Mouse (Mus musculus) intestine, embryonic 15.5 days (tissue): Measurements from ENCODE around the gene Ggct. TPM values are rescaled to one million over a fixed set of nuclear protein-coding genes. Genes with fewer than 3 reads are reported as not detected.

ENCODE experiments used
- ATAC-seq: fragments of 200-750 bp; cut with Nextera tagmentation; 2 replicates; pipeline ENCODE4 v1.8.0; 2017; ENCODE audit warnings: moderate TSS enrichment, moderate library complexity
- H3K27ac ChIP-seq: fragments of 300-500 bp; sonication (generic); 2 replicates; pipeline ENCODE4 v1.5.1; 2015; ENCODE audit warnings: mild to moderate bottlenecking, inconsistent platforms
- H3K27me3 ChIP-seq: fragments of 300-500 bp; sonication (generic); replicated peaks from 2 replicates; pipeline ENCODE4 v1.6.1; 2015; ENCODE audit warnings: inconsistent platforms
- H3K36me3 ChIP-seq: fragments of 300-500 bp; sonication (generic); 2 replicates; pipeline ENCODE4 v1.6.1; 2015; ENCODE audit warnings: inconsistent platforms
- H3K4me1 ChIP-seq: fragments of 300-500 bp; sonication (generic); replicated peaks from 2 replicates; pipeline ENCODE4 v1.6.1; 2015; ENCODE audit warnings: inconsistent platforms
- H3K4me2 ChIP-seq: fragments of 300-500 bp; sonication (generic); replicated peaks from 2 replicates; pipeline ENCODE4 v1.6.1; 2015; ENCODE audit warnings: mild to moderate bottlenecking, inconsistent platforms
- H3K4me3 ChIP-seq: fragments of 300-500 bp; sonication (generic); replicated peaks from 2 replicates; pipeline ENCODE4 v1.5.1; 2015; ENCODE audit warnings: inconsistent platforms
- H3K9ac ChIP-seq: fragments of 300-500 bp; sonication (generic); 2 replicates; pipeline ENCODE4 v1.6.1; 2015; ENCODE audit warnings: inconsistent platforms
- H3K9me3 ChIP-seq: fragments of 300-500 bp; sonication (generic); 2 replicates; pipeline ENCODE4 v1.6.1; 2016; ENCODE audit warnings: inconsistent platforms
- WGBS: fragments of 180-500 bp; shearing (Covaris S2); methylation state at CpG from one replicate; pipeline ENCODE4 v1.1.7; 2015; 5-methylcytosine and 5-hydroxymethylcytosine counted together
- polyA plus RNA-seq: library from polyadenylated mRNA; unstranded; fragments of >200 nt; fragmentation: Nextera tagmentation; extraction: Ambion mirVana; gene quantifications from 2 replicates; pipeline ENCODE4 v1.2.1, GENCODE M21; 2015

Gene Ggct
- polyA plus RNA-seq, 1 experiment from 2014 or later = 10.7 TPM

DNA sequence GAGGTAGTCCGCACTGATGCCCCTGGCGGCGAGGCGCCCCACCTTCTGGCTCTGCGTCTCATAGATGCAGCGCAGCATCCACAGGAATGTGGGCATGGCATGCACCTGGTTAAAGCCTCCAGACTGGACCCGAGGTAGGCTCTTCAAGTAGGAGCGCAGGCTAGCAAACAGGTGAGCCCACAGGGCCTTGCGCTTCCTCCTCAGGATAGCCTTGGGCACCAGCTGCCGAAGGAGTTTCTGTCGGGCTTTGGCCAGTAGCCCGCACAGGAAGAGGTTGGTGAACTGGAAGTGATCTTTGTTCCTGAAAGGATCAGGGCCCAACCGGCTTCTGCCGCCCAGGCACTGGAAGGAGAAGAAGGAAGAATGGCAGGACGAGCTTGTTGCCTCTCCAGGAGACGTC, 49.5 kb downstream of the Ggct start:
- no peak for ATAC-seq
- H3K27ac ChIP-seq = no peak overlapping the region
- 0 out of 2 replicates have a peak, but pooled peaks cover 5% of the 10 kb centered on the region for H3K4me1 ChIP-seq
- WGBS = 81% methylated on average over 16 of the region's 16 CpGs
- H3K9ac ChIP-seq = no peak overlapping the region
- no peaks in the 10 kb centered on the region for H3K9me3 ChIP-seq
- no peak overlapping the region for H3K4me2 ChIP-seq
- peaks cover 14% of the 10 kb centered on the region; the same call in 1 of the 2 replicates for H3K27me3 ChIP-seq
- 0 out of 2 replicates have a peak, but pooled peaks cover 4% of the 10 kb centered on the region for H3K36me3 ChIP-seq
- no peak overlapping the region for H3K4me3 ChIP-seq

DNA sequence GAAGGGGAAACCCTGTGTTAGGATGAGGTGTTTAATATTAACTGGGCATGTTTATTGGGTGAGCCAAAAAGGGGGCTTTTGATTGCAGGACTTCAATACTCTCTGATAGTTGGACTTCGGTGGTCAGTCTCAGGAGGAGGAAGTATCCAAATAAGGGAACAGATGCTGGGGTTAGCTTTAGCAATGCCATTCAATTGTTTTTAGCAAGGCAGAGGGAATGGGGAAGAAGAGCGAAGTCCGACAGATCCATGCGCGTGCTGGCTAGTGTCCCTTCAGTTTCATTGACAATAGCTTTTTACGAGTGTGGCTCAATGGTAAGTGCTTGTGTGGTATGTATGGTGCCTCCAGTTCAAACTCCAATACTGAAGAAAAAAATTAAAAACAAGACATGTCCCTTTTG, 51.6 kb downstream of the Ggct start:
- no peaks in the 10 kb centered on the region for H3K9me3 ChIP-seq
- ATAC-seq = no peak
- H3K36me3 ChIP-seq = 0 out of 2 replicates have a peak, but pooled peaks cover 4% of the 10 kb centered on the region
- peaks cover 14% of the 10 kb centered on the region; the same call in 1 of the 2 replicates for H3K27me3 ChIP-seq
- no peak overlapping the region for H3K4me2 ChIP-seq
- no peak overlapping the region for H3K4me3 ChIP-seq
- H3K27ac ChIP-seq = no peak overlapping the region
- 91% methylated on average over 6 of the region's 6 CpGs for WGBS
- H3K4me1 ChIP-seq = 0 out of 2 replicates have a peak, but pooled peaks cover 5% of the 10 kb centered on the region
- no peak overlapping the region for H3K9ac ChIP-seq

DNA sequence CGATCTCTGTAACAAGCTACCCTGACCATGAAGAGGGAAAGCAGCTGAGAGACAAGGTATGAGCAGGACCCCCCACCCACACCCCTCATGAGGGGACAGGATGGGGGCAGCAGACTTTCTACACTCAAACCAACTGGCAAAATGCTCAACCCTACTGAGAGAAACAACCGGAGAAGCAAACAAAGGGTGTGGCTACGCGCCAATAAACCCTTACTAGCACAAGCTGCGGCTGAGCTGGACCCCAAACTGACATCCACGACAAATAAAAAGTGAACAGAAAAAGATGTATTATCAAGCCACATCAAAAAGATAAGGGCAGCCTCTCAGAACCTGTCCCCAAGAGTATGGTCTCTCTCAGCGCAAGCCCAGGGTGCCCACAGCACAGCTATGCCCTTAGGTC, 52.6 kb downstream of the Ggct start:
- Histone ChIP-seq H3K4me1 (0 out of 2 replicates have a peak, but pooled peaks cover 5% of the 10 kb centered on the region), H3K36me3 (0 out of 2 replicates have a peak, but pooled peaks cover 4% of the 10 kb centered on the region), H3K9ac (no peak overlapping the region), H3K9me3 (no peaks in the 10 kb centered on the region), H3K4me3 (no peak overlapping the region), H3K27ac (no peak overlapping the region), H3K4me2 (no peak overlapping the region), H3K27me3 (peaks cover 14% of the 10 kb centered on the region; the same call in 1 of the 2 replicates)
- ATAC-seq = no peak
- 69% methylated on average over 7 of the region's 7 CpGs for WGBS

DNA sequence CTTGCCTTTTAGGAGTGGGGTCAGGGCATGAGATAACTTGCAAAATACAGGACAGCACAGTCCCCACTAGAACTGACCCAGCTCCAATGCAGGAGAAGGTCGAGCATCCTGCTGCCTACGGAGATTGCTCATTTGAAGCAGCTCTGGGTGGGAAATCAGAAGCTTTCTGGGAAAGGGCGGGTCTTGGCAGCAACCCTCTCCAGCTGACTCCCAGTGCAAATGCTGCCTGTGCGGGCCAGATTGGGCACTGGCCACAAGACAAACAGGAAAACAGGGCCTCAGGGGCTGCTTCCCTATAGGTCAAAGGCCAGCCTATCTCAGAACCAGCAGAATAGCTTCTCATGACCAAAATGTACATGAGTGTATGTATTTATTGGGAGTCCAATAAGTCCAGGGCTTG, 53.1 kb downstream of the Ggct start:
- Histone ChIP-seq H3K4me1 (0 out of 2 replicates have a peak, but pooled peaks cover 5% of the 10 kb centered on the region), H3K4me2 (no peak overlapping the region), H3K27me3 (peaks cover 14% of the 10 kb centered on the region; the same call in 1 of the 2 replicates), H3K9ac (no peak overlapping the region), H3K27ac (no peak overlapping the region), H3K4me3 (no peak overlapping the region), H3K36me3 (0 out of 2 replicates have a peak, but pooled peaks cover 4% of the 10 kb centered on the region), H3K9me3 (no peaks in the 10 kb centered on the region)
- 74% methylated on average over 4 of the region's 4 CpGs for WGBS
- no peak for ATAC-seq

DNA sequence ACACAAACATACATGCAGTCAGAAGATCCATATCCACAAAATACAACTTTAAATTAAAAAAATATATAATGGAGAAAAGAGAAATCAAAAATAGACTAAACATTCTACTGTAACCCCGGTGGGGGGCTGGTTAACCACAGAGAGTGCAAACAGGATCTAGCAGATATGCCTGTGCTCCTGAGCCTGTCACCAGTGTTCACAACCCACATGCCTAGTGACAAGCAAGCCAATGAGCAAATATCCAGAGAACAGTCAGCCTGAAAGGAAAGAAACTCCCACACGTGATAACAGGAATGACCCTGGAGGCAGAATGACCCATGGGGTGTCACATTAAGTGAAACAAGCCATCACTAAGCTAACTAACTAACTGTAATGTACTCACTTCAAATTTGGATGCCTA, 56.3 kb downstream of the Ggct start:
- H3K27me3 ChIP-seq = no peaks in the 10 kb centered on the region
- H3K4me3 ChIP-seq = no peak overlapping the region
- WGBS = 70% methylated on average over 2 of the region's 2 CpGs
- no peak overlapping the region for H3K27ac ChIP-seq
- no peaks in the 10 kb centered on the region for H3K36me3 ChIP-seq
- H3K4me2 ChIP-seq = no peak overlapping the region
- no peaks in the 10 kb centered on the region for H3K9me3 ChIP-seq
- H3K4me1 ChIP-seq = 0 out of 2 replicates have a peak, but pooled peaks cover 5% of the 10 kb centered on the region
- ATAC-seq = no peak
- H3K9ac ChIP-seq = no peak overlapping the region

DNA sequence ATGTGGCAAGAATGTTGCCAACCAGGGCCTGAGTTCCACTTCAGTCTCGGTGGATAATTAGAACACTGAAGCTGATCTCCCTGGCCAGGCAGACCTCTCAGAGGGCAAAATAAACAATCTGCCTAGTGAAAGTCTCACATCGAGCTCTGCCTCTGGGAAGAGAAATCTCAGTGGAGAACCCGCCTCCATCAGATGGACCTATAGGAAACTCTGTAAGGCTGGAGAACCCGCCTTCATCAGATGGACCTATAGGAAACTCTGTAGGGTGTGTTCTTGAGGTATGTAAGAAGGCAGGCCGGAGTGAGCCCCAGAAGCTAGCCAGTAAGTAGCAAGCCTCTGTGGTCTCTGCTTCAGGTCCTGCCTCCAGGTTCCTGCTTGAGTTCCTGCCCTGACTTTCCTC, 57.8 kb downstream of the Ggct start:
- no peaks in the 10 kb centered on the region for H3K36me3 ChIP-seq
- no peaks in the 10 kb centered on the region for H3K9me3 ChIP-seq
- H3K4me1 ChIP-seq = 0 out of 2 replicates have a peak, but pooled peaks cover 1% of the 10 kb centered on the region
- no peak overlapping the region for H3K27ac ChIP-seq
- H3K9ac ChIP-seq = no peak overlapping the region
- ATAC-seq = no peak
- WGBS = 73% methylated on average over 5 of the region's 5 CpGs
- no peak overlapping the region for H3K4me2 ChIP-seq
- no peaks in the 10 kb centered on the region for H3K27me3 ChIP-seq
- H3K4me3 ChIP-seq = no peak overlapping the region

DNA sequence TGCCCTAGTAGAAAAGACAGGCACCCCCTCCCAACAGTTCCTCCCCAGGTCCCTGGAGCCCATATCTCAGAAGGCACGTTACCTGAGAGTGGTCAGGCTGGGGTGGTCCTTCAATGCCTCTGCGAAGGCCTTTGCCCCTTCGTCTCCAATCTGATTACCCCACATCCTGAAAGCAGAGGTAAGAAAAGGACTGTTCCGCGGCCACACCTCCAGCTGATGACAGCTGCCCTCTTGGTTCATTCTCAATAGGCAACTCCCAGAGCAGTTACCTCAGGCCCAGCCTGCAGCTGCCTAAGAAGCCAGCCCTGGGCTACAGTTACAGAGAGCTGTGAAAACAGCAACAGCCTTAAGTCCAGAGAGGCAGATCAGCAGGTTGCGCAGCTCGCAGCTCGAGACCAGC, 58.4 kb downstream of the Ggct start:
- H3K27me3 ChIP-seq = no peaks in the 10 kb centered on the region
- no peak overlapping the region for H3K9ac ChIP-seq
- no peaks in the 10 kb centered on the region for H3K9me3 ChIP-seq
- H3K36me3 ChIP-seq = no peaks in the 10 kb centered on the region
- no peak overlapping the region for H3K27ac ChIP-seq
- ATAC-seq = no peak
- WGBS = 97% methylated on average over 8 of the region's 8 CpGs
- no peaks in the 10 kb centered on the region for H3K4me1 ChIP-seq
- no peak overlapping the region for H3K4me2 ChIP-seq
- no peak overlapping the region for H3K4me3 ChIP-seq

DNA sequence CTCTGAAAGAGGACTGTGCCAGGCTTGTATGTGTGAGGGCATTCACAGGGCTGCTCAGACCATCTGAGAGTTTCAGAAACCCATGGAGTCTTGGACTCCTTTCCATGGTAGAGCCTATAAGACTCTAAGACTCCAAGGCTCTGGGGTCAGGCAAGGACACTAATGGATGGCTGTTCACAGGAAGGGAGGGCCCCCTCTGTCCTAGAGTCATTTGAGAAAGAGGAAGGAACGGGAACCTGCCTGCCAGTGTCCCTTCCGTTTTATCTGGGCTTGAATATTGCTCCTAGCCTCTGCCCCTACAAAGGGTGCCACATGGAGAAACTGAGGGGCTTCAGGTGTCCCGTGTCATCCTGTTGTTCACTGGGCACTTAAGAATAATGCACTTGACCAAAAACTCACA, 58.9 kb downstream of the Ggct start:
- WGBS = 79% methylated on average over 3 of the region's 3 CpGs
- Histone ChIP-seq H3K4me2 (no peak overlapping the region), H3K27me3 (no peaks in the 10 kb centered on the region), H3K9ac (no peak overlapping the region), H3K27ac (no peak overlapping the region), H3K36me3 (no peaks in the 10 kb centered on the region), H3K4me3 (no peak overlapping the region), H3K9me3 (no peaks in the 10 kb centered on the region), H3K4me1 (no peaks in the 10 kb centered on the region)
- no peak for ATAC-seq

DNA sequence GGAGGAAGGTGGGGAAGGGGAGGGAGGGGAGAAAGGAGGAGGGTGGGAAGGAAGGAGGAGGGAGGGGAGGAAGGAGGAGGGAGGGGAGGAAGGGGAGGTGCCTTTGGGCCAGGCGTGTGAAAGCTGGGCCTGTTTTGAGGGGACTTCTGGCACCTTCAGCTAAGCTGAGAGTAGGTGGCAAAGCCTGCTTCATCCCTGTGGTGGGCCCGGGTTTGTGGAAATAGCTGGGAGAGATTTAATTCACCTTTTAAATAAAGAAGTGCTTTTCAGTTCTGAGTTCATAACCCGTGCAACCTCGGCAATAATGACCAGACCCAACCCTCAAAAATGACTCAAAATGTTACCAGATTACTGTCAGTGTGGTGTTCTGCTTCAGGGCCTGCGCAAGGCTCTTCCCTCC, 59.5 kb downstream of the Ggct start:
- no peaks in the 10 kb centered on the region for H3K36me3 ChIP-seq
- no peaks in the 10 kb centered on the region for H3K27me3 ChIP-seq
- H3K9ac ChIP-seq = no peak overlapping the region
- no peaks in the 10 kb centered on the region for H3K4me1 ChIP-seq
- no peak overlapping the region for H3K4me2 ChIP-seq
- no peak overlapping the region for H3K4me3 ChIP-seq
- ATAC-seq = no peak
- no peak overlapping the region for H3K27ac ChIP-seq
- no peaks in the 10 kb centered on the region for H3K9me3 ChIP-seq
- WGBS = 84% methylated on average over 5 of the region's 5 CpGs

Other genes with a start within 250 kb of the Ggct start
- gene Znrf2, start 176.0 kb downstream of the Ggct start, polyA plus RNA-seq = 5.8 and 6.5 TPM in 2 replicates
- 4.8 and 5.5 TPM in 2 replicates for gene Nod1, start 20.3 kb downstream of the Ggct start, polyA plus RNA-seq
- gene Gars, start 45.1 kb upstream of the Ggct start, polyA plus RNA-seq = 170 and 172 TPM in 2 replicates
- gene Crhr2, start 140.1 kb upstream of the Ggct start, polyA plus RNA-seq = 0.26 and 0.37 TPM in 2 replicates
- gene Inmt, start 182.1 kb upstream of the Ggct start, polyA plus RNA-seq = 0.21 and 0.62 TPM in 2 replicates
- 6.5 and 7.3 TPM in 2 replicates for gene Mindy4, start 210.4 kb upstream of the Ggct start, polyA plus RNA-seq